Mouse (Mus musculus) lung, embryonic 16.5 days (tissue): ENCODE measurements around the gene C2cd4d. TPM values are rescaled to one million over a fixed set of nuclear protein-coding genes. Genes with fewer than 3 reads are reported as not detected.

Experiments used
- ATAC-seq: fragments of 200-750 bp; cut with Nextera tagmentation; 2 replicates; pipeline ENCODE4 v1.8.0; 2017; ENCODE audit warnings: low read depth, mild to moderate bottlenecking, moderate library complexity
- H3K27ac ChIP-seq: fragments of 300-500 bp; sonication (generic); 2 replicates; pipeline ENCODE4 v1.5.1; 2014; ENCODE audit warnings: mild to moderate bottlenecking, control low read depth, low read length
- H3K27me3 ChIP-seq: fragments of 300-500 bp; sonication (generic); 2 replicates; pipeline ENCODE4 v1.6.1; 2014; ENCODE audit warnings: low read depth, low read length, mixed read lengths; ENCODE audit not compliant: control insufficient read depth, insufficient read depth
- H3K36me3 ChIP-seq: fragments of 300-500 bp; sonication (generic); 2 replicates; pipeline ENCODE4 v1.6.1; 2014; ENCODE audit warnings: low read length; ENCODE audit not compliant: control insufficient read depth, insufficient read depth
- H3K4me1 ChIP-seq: fragments of 300-500 bp; sonication (generic); replicated peaks from 2 replicates; pipeline ENCODE4 v1.6.1; 2014; ENCODE audit warnings: low read length, mixed read lengths; ENCODE audit not compliant: control insufficient read depth, insufficient read depth
- H3K4me2 ChIP-seq: fragments of 300-500 bp; sonication (generic); 2 replicates; pipeline ENCODE4 v1.6.1; 2014; ENCODE audit warnings: low read depth, low read length, control low read depth
- H3K4me3 ChIP-seq: fragments of 300-500 bp; sonication (generic); 2 replicates; pipeline ENCODE4 v1.5.1; 2014; ENCODE audit warnings: mild to moderate bottlenecking, low read length, control low read depth
- H3K9ac ChIP-seq: fragments of 300-500 bp; sonication (generic); 2 replicates; pipeline ENCODE4 v1.6.1; 2014; ENCODE audit warnings: low read length, control low read depth
- H3K9me3 ChIP-seq: fragments of 300-500 bp; sonication (generic); 2 replicates; pipeline ENCODE4 v1.6.1; 2016; ENCODE audit warnings: low read length; ENCODE audit not compliant: control insufficient read depth
- WGBS: fragments of 180-500 bp; shearing (Covaris S2); extraction: QIAGEN DNeasy Blood & Tissue Kit; methylation state at CpG from one replicate; pipeline ENCODE4 v1.1.7; 2014; 5-methylcytosine and 5-hydroxymethylcytosine counted together
- polyA plus RNA-seq: library from polyadenylated mRNA; unstranded; fragments of >200 nt; fragmentation: Nextera tagmentation; extraction: Ambion mirVana; gene quantifications from 2 replicates; pipeline ENCODE4 v1.2.1, GENCODE M21; 2015

C2cd4d gene
- polyA plus RNA-seq, 1 experiment from 2014 or later = 0.68 TPM

DNA sequence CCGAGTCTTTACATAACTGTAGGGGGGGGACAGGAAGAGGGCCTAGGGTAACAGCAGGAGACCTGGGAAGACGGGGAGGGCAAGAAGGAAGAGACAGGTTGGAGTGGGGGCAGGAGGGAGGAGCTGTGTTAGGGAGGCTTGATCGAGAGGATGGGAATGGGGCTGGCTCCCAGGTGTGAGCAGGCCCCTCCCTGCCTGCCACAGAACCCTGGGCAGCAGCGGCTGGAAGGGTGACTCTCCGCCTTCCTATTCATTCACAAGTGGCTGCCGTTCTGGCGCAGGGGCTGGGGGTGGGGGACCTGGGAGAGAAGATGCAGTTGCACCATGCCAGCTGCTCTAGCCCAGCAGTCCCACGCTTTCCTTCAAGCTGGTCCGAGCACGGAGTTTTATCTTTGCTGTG, 10.9 kb downstream of the C2cd4d start:
- H3K9ac ChIP-seq = peak overlapping the region; percentile 58
- peak overlapping the region; percentile 47 for H3K4me3 ChIP-seq
- 5% methylated on average over 10 of the region's 10 CpGs for WGBS
- no peaks in the 10 kb centered on the region for H3K36me3 ChIP-seq
- no peaks in the 10 kb centered on the region for H3K27me3 ChIP-seq
- ATAC-seq = peak; percentile 82
- peaks cover 17% of the 10 kb centered on the region; the same call in 1 of the 2 replicates for H3K4me1 ChIP-seq
- peak overlapping the region; percentile 91 for H3K27ac ChIP-seq
- no peaks in the 10 kb centered on the region for H3K9me3 ChIP-seq
- peak overlapping the region; percentile 55 for H3K4me2 ChIP-seq

DNA sequence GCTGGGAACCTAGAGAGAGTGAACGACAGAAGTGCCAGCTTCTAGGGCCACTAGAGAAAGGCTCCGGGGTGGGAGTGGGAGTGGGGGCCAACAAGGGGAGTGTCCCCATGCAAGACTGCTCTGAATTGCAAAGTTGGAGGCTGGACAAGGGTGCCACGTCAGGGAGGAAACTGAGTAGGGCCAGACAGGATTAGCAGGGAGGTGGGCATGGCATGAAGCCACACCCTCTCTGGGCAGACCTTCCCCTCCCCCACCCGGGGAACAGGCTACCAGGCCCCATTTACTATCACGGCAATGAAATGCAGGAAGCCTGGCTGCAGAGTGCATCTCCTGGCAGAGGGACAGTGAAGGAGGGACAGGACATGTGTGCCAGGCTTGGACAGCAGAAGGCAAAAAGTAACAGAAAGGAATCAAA, 11.4 kb downstream of the C2cd4d start:
- H3K36me3 ChIP-seq = no peaks in the 10 kb centered on the region
- peak overlapping the region; percentile 55 for H3K4me2 ChIP-seq
- peak overlapping the region; percentile 38 for H3K9ac ChIP-seq
- no peaks in the 10 kb centered on the region for H3K27me3 ChIP-seq
- WGBS = 1% methylated on average over 5 of the region's 5 CpGs
- peak overlapping the region; percentile 47 for H3K4me3 ChIP-seq
- peak overlapping the region; percentile 91 for H3K27ac ChIP-seq
- peak; percentile 76 for ATAC-seq
- no peaks in the 10 kb centered on the region for H3K9me3 ChIP-seq
- peaks cover 17% of the 10 kb centered on the region; the same call in 1 of the 2 replicates for H3K4me1 ChIP-seq

DNA sequence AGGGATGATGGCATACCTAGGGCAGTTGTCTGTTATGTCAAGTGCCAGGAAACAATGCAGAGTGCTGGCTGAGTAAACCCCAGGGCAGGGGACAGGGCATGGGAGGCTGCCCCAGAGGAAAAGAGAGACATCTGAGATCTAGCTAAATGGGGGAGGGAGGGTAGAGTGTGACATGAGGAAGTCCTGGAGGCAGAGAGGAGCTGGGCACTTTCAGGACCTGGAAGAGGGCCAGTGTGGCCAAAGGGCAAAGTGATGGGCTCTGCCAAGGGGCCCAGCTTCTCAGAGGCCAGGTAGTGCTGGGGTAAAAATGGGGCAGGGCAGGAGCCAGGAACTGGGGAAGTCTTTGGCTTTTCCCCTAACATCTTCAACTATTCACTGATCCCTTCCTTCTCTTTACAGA, 12.4 kb downstream of the C2cd4d start:
- no peaks in the 10 kb centered on the region for H3K27me3 ChIP-seq
- H3K4me2 ChIP-seq = no peak overlapping the region
- H3K9me3 ChIP-seq = no peaks in the 10 kb centered on the region
- H3K36me3 ChIP-seq = no peaks in the 10 kb centered on the region
- no peak overlapping the region for H3K4me3 ChIP-seq
- peaks cover 17% of the 10 kb centered on the region; the same call in 1 of the 2 replicates for H3K4me1 ChIP-seq
- H3K9ac ChIP-seq = no peak overlapping the region
- H3K27ac ChIP-seq = no peak overlapping the region
- no peak for ATAC-seq

DNA sequence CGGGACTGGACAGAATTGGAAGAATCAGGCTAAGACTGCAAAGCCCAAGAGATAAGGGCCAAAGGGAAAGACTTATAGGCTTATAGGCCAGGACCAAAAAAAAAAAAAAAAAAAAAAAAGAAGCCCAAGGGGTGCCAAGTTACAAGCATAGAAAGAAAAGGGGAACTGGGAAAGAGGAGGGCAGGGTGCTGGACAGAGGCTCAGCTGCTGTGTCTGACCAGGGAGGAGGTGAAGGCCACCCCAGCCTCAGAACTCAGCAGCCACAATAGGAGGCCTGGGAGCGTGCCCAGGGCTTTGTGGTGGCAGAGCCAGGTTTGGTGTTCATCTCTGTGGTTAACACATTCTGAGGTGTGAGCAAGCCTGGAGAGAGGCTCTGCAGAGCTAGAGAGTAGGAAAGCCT, 12.9 kb downstream of the C2cd4d start:
- H3K9ac ChIP-seq = no peak overlapping the region
- H3K4me1 ChIP-seq = peaks cover 17% of the 10 kb centered on the region; the same call in 1 of the 2 replicates
- H3K4me3 ChIP-seq = no peak overlapping the region
- no peak overlapping the region for H3K4me2 ChIP-seq
- ATAC-seq = no peak
- 77% methylated on average over 2 of the region's 2 CpGs for WGBS
- H3K27me3 ChIP-seq = no peaks in the 10 kb centered on the region
- no peaks in the 10 kb centered on the region for H3K9me3 ChIP-seq
- H3K27ac ChIP-seq = no peak overlapping the region
- no peaks in the 10 kb centered on the region for H3K36me3 ChIP-seq

DNA sequence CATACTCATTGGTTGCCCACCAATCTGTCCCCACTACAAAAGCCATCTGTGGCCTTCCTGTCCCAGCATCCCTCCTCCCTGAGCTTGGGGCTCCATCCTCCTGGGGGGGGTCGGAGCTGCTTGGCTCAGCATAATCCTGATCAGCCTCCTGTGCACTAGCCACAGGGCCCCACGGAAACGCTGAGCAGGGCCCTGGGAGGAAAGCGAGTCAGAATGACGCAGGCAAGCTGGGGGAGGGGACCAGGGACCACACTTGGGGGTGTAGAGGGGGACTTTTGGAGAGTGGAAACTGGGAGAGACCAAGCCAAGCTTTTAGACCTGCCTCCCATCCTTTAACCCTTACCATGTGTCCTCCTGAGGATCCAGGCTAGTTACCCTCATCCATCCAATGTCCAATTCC, 13.6 kb downstream of the C2cd4d start:
- H3K9ac ChIP-seq = no peak overlapping the region
- ATAC-seq = no peak
- H3K9me3 ChIP-seq = no peaks in the 10 kb centered on the region
- H3K27me3 ChIP-seq = no peaks in the 10 kb centered on the region
- peaks cover 17% of the 10 kb centered on the region; the same call in 1 of the 2 replicates for H3K4me1 ChIP-seq
- 54% methylated on average over 5 of the region's 5 CpGs for WGBS
- no peak overlapping the region for H3K4me3 ChIP-seq
- no peaks in the 10 kb centered on the region for H3K36me3 ChIP-seq
- H3K27ac ChIP-seq = no peak overlapping the region
- no peak overlapping the region for H3K4me2 ChIP-seq

DNA sequence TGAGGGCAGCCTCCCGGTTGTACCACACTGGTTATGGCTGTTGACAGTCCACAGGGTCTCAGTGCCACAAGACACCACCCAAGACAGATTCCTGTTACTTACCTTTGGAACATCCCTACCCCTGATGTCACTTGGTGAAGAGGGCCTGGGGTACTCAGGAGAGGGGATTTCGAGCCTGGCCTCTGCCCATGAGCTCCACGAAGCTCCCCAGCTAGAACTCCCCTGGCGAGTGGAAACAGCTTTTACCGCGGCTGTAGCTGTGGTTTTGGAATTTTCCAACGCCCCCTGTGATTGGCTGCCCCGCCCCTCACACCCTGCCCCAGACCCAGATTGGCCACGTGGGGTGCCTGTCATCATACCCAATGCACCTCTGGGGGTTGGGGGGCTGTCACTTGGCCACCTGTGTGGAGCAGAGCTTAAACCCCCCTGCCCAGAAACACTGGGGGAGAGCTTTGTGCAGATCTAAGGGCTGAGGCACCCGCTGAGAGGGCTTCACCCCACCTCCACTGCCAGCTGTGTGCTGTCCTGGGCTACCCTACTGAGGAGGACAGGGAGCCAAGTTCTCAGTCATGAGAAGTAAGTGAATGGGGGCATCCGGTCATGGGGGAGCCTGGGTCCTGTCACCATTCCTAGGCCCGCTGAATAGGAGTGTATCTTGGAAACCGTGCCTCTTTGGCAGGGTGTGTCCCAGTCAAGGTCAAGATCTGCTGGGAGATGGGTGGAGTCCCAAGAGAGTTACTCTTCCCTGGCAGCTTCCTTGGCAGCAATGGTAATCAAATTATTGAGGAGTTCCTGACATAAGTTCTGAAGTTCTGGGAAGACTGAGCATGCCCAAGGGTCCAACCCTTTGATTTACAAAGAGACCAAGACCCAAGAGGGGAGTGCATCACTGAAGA, 15.0 kb downstream of the C2cd4d start:
- H3K9me3 ChIP-seq = no peaks in the 10 kb centered on the region
- no peak overlapping the region for H3K4me2 ChIP-seq
- 16% methylated on average over 13 of the region's 13 CpGs for WGBS
- H3K4me1 ChIP-seq = peaks cover 11% of the 10 kb centered on the region; the same call in 1 of the 2 replicates
- no peaks in the 10 kb centered on the region for H3K36me3 ChIP-seq
- no peak overlapping the region for H3K4me3 ChIP-seq
- H3K27ac ChIP-seq = no peak overlapping the region
- H3K27me3 ChIP-seq = no peaks in the 10 kb centered on the region
- no peak overlapping the region for H3K9ac ChIP-seq
- ATAC-seq = no peak

DNA sequence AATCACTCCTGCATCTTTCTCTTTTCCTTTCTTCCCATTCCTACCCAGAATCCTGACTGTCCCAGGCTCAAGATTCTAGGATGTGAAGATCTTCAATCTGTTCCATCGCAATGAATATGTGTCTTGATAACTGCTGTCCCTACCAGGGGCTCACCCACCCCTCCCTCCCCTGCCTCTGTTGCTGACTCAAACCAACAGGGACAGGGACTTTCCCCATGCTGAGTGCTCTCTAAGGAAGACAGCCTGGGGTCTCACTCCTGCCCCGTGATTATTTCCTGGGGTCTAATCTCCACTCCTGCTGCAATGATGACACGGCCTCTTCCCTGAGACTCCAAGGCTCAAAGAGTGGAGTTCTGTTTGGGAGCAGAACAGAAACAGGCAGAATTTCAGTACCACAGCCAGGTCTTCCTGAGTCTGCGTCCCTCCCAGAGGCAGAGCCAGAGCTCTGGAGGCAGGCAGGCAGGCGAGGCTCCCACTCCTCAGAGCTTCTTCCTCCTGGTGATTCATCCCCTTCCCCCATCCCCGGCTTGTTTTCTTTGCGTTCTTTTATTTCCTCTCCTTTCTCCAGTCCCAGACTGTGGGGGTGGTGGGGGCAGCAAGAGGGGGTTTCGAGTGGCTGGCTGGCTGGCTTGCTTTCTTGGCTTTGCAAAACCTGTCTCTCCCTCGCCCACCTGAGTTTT, 17.7 kb downstream of the C2cd4d start:
- no peak for ATAC-seq
- Histone ChIP-seq H3K9me3 (no peaks in the 10 kb centered on the region), H3K4me1 (no peaks in the 10 kb centered on the region), H3K27me3 (no peaks in the 10 kb centered on the region), H3K36me3 (no peaks in the 10 kb centered on the region), H3K4me2 (no peak overlapping the region), H3K4me3 (no peak overlapping the region), H3K9ac (no peak overlapping the region), H3K27ac (no peak overlapping the region)
- WGBS = 20% methylated on average over 9 of the region's 9 CpGs

DNA sequence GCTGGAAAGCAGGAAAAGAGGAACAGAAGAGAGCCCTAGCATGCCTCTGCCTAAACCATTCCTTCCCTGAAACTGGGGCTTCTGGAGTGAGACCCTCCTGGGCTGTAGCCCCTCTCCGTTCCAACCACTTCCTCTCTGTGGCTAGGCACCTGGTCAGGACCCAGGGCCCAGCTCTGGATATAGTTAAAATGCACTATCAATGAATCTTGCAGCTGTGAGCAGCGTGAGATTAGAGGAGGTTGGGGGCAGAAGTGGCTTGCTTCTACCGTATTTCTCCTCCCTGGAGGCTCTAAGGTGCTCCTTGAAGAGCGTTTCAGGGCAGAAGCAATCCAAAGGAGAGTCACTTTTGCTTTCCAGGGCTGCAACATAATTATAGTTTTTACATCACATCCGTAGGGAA, 20.1 kb downstream of the C2cd4d start:
- ATAC-seq = no peak
- WGBS = 60% methylated on average over 5 of the region's 5 CpGs
- H3K4me1 ChIP-seq = no peaks in the 10 kb centered on the region
- no peaks in the 10 kb centered on the region for H3K9me3 ChIP-seq
- no peak overlapping the region for H3K4me3 ChIP-seq
- no peaks in the 10 kb centered on the region for H3K36me3 ChIP-seq
- no peak overlapping the region for H3K27ac ChIP-seq
- no peak overlapping the region for H3K9ac ChIP-seq
- H3K27me3 ChIP-seq = no peaks in the 10 kb centered on the region
- H3K4me2 ChIP-seq = no peak overlapping the region

DNA sequence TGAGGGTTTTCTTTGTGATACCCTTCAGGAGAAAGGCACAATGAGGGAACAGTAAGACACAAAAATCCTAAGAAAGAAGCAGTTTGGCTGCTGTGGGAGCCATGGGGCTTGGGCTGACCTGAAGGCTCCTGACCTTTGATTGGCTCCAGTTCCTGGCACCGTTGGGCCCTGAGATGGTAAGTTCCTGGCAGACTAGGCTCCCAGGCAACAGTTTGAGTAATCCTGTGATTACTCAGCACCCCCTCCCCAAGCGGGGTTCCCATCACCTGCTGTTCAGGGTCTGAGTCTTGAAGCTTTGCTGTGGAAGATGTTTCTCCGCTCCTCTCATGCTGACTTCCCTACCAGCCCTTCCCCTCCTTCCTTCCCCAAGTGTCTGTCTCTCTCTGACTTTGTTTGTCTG, 21.2 kb downstream of the C2cd4d start:
- Histone ChIP-seq H3K27me3 (no peaks in the 10 kb centered on the region), H3K4me1 (no peaks in the 10 kb centered on the region), H3K4me2 (no peak overlapping the region), H3K36me3 (no peaks in the 10 kb centered on the region), H3K27ac (no peak overlapping the region), H3K4me3 (no peak overlapping the region), H3K9me3 (no peaks in the 10 kb centered on the region), H3K9ac (no peak overlapping the region)
- ATAC-seq = no peak
- whole genome bisulfite sequencing = 57% methylated on average over 3 of the region's 3 CpGs
